Mouse (Mus musculus) G1E (cell line): Measurements from ENCODE around the gene Gm17482. TPM values are rescaled to one million over a fixed set of nuclear protein-coding genes. Genes with fewer than 3 reads are reported as not detected.

Source experiments
- ATAC-seq: 2 replicates; pipeline ENCODE4 v1.8.0; 2016; ENCODE audit warnings: mild to moderate bottlenecking; ENCODE audit not compliant: insufficient number of reproducible peaks, poor library complexity, low FRiP score, severe bottlenecking; ENCODE audit errors: extremely low read depth
- DNase-seq: peaks from one replicate; pipeline ENCODE4 v3.0.0; 2012; ENCODE audit warnings: low spot score
- H3K27me3 ChIP-seq: 2 replicates; pipeline ENCODE4 v1.6.1; 2012; ENCODE audit warnings: mild to moderate bottlenecking, low read length, inconsistent platforms; ENCODE audit not compliant: insufficient read depth
- H3K36me3 ChIP-seq: replicated peaks from 2 replicates; pipeline ENCODE3; 2012; ENCODE audit warnings: mild to moderate bottlenecking, inconsistent platforms
- H3K4me1 ChIP-seq: 2 replicates; pipeline ENCODE4 v1.6.1; 2012; ENCODE audit warnings: low read depth, low read length, inconsistent platforms, mixed read lengths; ENCODE audit not compliant: insufficient read depth
- H3K4me3 ChIP-seq: 2 replicates; pipeline ENCODE4 v1.5.1; 2012; ENCODE audit warnings: low read depth, mild to moderate bottlenecking, inconsistent platforms, low read length, moderate library complexity, mixed read lengths
- H3K9me3 ChIP-seq: replicated peaks from 2 replicates; pipeline ENCODE4 v1.6.1; 2012; ENCODE audit warnings: inconsistent platforms
- CTCF ChIP-seq: IDR thresholded peaks from 2 replicates; pipeline ENCODE4 v1.5.1; 2012; ENCODE audit warnings: low read depth, low read length, inconsistent platforms, mixed read lengths
- GATA1 ChIP-seq: IDR thresholded peaks from 2 replicates; pipeline ENCODE4 v1.6.1; 2012; ENCODE audit warnings: borderline replicate concordance, low read length, inconsistent platforms, mixed read lengths
- GATA2 ChIP-seq: IDR thresholded peaks from 2 replicates; pipeline ENCODE4 v1.6.1; 2012; ENCODE audit warnings: low read depth, low read length, inconsistent platforms, borderline replicate concordance
- POLR2AphosphoS5 ChIP-seq: IDR thresholded peaks from 2 replicates; pipeline ENCODE4 v1.6.1; 2012; ENCODE audit warnings: low read depth, low read length, inconsistent platforms; ENCODE audit not compliant: insufficient replicate concordance
- TAL1 ChIP-seq: conservative IDR thresholded peaks from 2 replicates; pipeline ENCODE4 v1.6.1; 2012; ENCODE audit warnings: low read depth, low read length, inconsistent platforms, mixed read lengths
- polyA plus RNA-seq: library from polyadenylated mRNA; stranded (reverse); fragments of >175 nt; gene quantifications from 2 replicates; pipeline ENCODE4 v1.2.3, GENCODE M21; 2012
- total RNA-seq, 2 experiments: library from RNA; stranded (forward) in 1 of 2; stranded (reverse) in 1 of 2; fragments of 200-1000 nt in 1 of 2; fragments of >200 nt in 1 of 2; fragmentation: Nextera tagmentation in 1 of 2; gene quantifications; 2 replicates each; pipeline ENCODE4 v1.2.3; 2014 to 2017

The Gm17482 gene
- total and polyA plus RNA-seq, 3 experiments: not detected

GRCm38 (mm10) chr6:115271326-115271725 lies 44.2 kb downstream of the Gm17482 start:
- H3K9me3 ChIP-seq: no peaks in the 10 kb centered on the region
- no peak overlapping the region for H3K4me3 ChIP-seq
- H3K4me1 ChIP-seq: no peaks in the 10 kb centered on the region
- ATAC-seq: no peak
- no peak for DNase-seq
- TF ChIP-seq POLR2AphosphoS5 (no peak), CTCF (no peak), GATA1 (no peak), TAL1 (no peak), GATA2 (no peak)
- no peaks in the 10 kb centered on the region for H3K36me3 ChIP-seq
- H3K27me3 ChIP-seq: peaks cover 7% of the 10 kb centered on the region; the same call in 1 of the 2 replicates

DNA sequence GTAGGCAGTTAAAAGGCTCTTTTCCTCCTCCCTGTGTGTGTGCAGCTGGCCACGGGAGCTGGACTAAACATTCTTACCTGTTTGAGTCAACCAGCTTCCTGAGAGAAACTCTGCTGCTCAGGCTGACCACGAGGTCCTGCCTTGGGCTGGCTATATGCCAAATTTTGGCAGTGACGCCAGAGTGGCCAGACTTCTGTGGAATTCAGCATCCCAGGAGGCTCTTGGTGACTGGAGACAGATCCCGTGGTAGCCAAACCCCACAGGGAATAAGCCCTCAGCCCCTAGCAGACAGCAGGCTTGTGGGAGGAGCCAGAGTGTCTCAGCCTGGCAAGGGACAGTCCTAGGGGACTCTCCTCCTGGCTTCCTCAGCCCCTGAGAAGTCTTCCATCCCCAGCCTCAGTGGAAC lies 44.7 kb downstream of the Gm17482 start:
- Histone ChIP-seq H3K27me3 (peaks cover 11% of the 10 kb centered on the region; the same call in 1 of the 2 replicates), H3K4me3 (no peak overlapping the region), H3K4me1 (no peaks in the 10 kb centered on the region), H3K36me3 (no peaks in the 10 kb centered on the region), H3K9me3 (no peaks in the 10 kb centered on the region)
- no peak for ATAC-seq
- DNase-seq: no peak
- TF ChIP-seq GATA2 (no peak), POLR2AphosphoS5 (no peak), TAL1 (no peak), GATA1 (no peak), CTCF (no peak)

DNA sequence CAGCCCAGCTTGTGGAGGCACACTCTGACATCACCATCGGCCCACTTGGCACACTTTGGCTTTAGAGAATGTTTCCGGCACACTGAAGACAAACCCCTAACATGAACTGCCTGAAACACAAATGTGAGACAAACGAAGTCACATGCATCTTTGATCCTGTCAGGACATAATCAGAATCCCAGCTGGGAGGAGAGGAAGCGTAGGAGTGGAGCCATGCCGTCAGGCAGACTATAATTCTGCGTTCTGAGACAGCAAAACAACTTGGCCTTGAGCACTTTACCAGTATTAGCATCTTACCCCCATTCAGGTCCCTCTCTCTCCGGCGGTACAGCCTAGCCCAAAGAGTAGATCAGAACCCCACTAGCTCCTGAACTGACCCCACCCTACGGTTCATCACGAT lies 46.2 kb downstream of the Gm17482 start:
- Histone ChIP-seq H3K27me3 (peaks cover 18% of the 10 kb centered on the region; the same call in 1 of the 2 replicates), H3K4me1 (no peaks in the 10 kb centered on the region), H3K36me3 (no peaks in the 10 kb centered on the region), H3K4me3 (no peak overlapping the region), H3K9me3 (no peaks in the 10 kb centered on the region)
- DNase-seq: no peak
- TF ChIP-seq GATA2 (no peak), TAL1 (no peak), POLR2AphosphoS5 (no peak), CTCF (no peak), GATA1 (no peak)
- ATAC-seq: no peak

DNA sequence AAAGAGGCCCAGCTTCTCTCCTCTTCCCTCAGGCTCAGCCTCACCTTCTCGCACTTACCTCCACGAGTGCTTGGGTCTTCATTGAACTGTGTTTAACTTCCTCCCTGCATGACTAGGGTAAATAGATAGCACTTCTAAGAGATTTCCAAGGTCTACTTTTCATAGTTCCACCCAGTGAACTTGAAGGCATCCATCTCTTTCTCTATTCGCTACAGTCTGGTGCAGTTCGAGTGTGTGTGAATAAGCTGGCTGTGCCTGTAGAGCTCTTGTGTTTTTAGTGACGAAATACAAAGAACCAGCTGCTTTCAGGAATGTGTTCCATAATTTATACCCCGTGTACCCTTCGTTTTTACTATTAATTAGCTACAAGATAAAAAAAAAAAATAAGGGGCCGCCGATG lies 47.6 kb downstream of the Gm17482 start:
- Histone ChIP-seq H3K4me1 (no peaks in the 10 kb centered on the region), H3K4me3 (no peak overlapping the region), H3K27me3 (peaks cover 18% of the 10 kb centered on the region; the same call in 1 of the 2 replicates), H3K36me3 (no peaks in the 10 kb centered on the region), H3K9me3 (no peaks in the 10 kb centered on the region)
- DNase-seq (no peak), ATAC-seq (no peak)
- no peak for TF ChIP-seq GATA1
- no peak for TF ChIP-seq CTCF
- no peak for TF ChIP-seq TAL1
- no peak for TF ChIP-seq GATA2
- TF ChIP-seq POLR2AphosphoS5: no peak

- Histone ChIP-seq H3K27me3 (peaks cover 18% of the 10 kb centered on the region; the same call in 1 of the 2 replicates), H3K9me3 (no peaks in the 10 kb centered on the region), H3K36me3 (no peaks in the 10 kb centered on the region), H3K4me3 (no peak overlapping the region), H3K4me1 (no peaks in the 10 kb centered on the region)
- TF ChIP-seq TAL1 (no peak), POLR2AphosphoS5 (no peak), GATA2 (no peak), CTCF (no peak), GATA1 (no peak)
- ATAC-seq: no peak
- no peak for DNase-seq
These were observed 48.1 kb downstream of the Gm17482 start for GRCm38 (mm10) chr6:115275116-115275815.

GRCm38 (mm10) chr6:115278086-115278485 lies 50.9 kb downstream of the Gm17482 start:
- Histone ChIP-seq H3K27me3 (peaks cover 12% of the 10 kb centered on the region; the same call in 1 of the 2 replicates), H3K4me1 (no peaks in the 10 kb centered on the region), H3K36me3 (no peaks in the 10 kb centered on the region), H3K9me3 (no peaks in the 10 kb centered on the region), H3K4me3 (no peak overlapping the region)
- DNase-seq: no peak
- TF ChIP-seq TAL1 (no peak), POLR2AphosphoS5 (no peak), GATA1 (no peak), CTCF (no peak), GATA2 (no peak)
- ATAC-seq: no peak
